Mouse (Mus musculus) heart, postnatal 0 days (tissue): ENCODE data around the gene Olfr564. TPM values are rescaled to one million over a fixed set of nuclear protein-coding genes. Genes with fewer than 3 reads are reported as not detected.

Source experiments
- ATAC-seq: fragments of 200-750 bp; cut with Nextera tagmentation; 2 replicates; pipeline ENCODE4 v1.8.0; 2017; ENCODE audit warnings: low read depth, moderate number of reproducible peaks, moderate library complexity; ENCODE audit not compliant: insufficient read depth
- DNase-seq: peaks from one replicate; pipeline ENCODE4 v3.0.0-alpha.2; 2016; ENCODE audit warnings: low spot score
- H3K27ac ChIP-seq: fragments of 300-500 bp; sonication (generic); 2 replicates; pipeline ENCODE4 v1.5.1; 2014; ENCODE audit warnings: low read depth, mild to moderate bottlenecking
- H3K27me3 ChIP-seq: fragments of 300-500 bp; sonication (generic); 2 replicates; pipeline ENCODE4 v1.6.1; 2014; ENCODE audit warnings: low read length, mixed read lengths; ENCODE audit not compliant: control insufficient read depth, insufficient read depth
- H3K36me3 ChIP-seq: fragments of 300-500 bp; sonication (generic); replicated peaks from 2 replicates; pipeline ENCODE4 v1.6.1; 2014; ENCODE audit warnings: low read length, mixed read lengths; ENCODE audit not compliant: control insufficient read depth, insufficient read depth
- H3K4me1 ChIP-seq: fragments of 300-500 bp; sonication (generic); 2 replicates; pipeline ENCODE4 v1.6.1; 2014; ENCODE audit warnings: antibody characterized with exemption; ENCODE audit not compliant: control insufficient read depth, insufficient read depth
- H3K4me2 ChIP-seq: fragments of 300-500 bp; sonication (generic); 2 replicates; pipeline ENCODE4 v1.6.1; 2014; ENCODE audit warnings: low read depth, mild to moderate bottlenecking, low read length, moderate library complexity
- H3K4me3 ChIP-seq: fragments of 300-500 bp; sonication (generic); 2 replicates; pipeline ENCODE4 v1.5.1; 2014; ENCODE audit warnings: low read depth, low read length
- H3K9ac ChIP-seq: fragments of 300-500 bp; sonication (generic); replicated peaks from 2 replicates; pipeline ENCODE4 v1.6.1; 2014; ENCODE audit warnings: low read depth, low read length, mixed read lengths
- H3K9me3 ChIP-seq: fragments of 300-500 bp; sonication (generic); replicated peaks from 2 replicates; pipeline ENCODE4 v1.6.1; 2016; ENCODE audit warnings: low read length; ENCODE audit not compliant: control insufficient read depth
- CTCF ChIP-seq: IDR thresholded peaks from 2 replicates; pipeline ENCODE4 v1.5.1; 2016; ENCODE audit warnings: antibody characterized with exemption, control low read depth, low read depth
- EP300 ChIP-seq: IDR thresholded peaks from 2 replicates; pipeline ENCODE4 v1.6.1; 2016; ENCODE audit warnings: antibody characterized with exemption, low read depth
- WGBS: fragments of 180-500 bp; shearing (Covaris S2); extraction: QIAGEN DNeasy Blood & Tissue Kit; methylation state at CpG from one replicate; pipeline ENCODE4 v1.1.7; 2014; 5-methylcytosine and 5-hydroxymethylcytosine counted together
- polyA plus RNA-seq: library from polyadenylated mRNA; unstranded; fragments of >200 nt; fragmentation: Nextera tagmentation; extraction: Ambion mirVana; gene quantifications from 2 replicates; pipeline ENCODE4 v1.2.1, GENCODE M21; 2015
- total RNA-seq: library from RNA; depleted of rRNA; stranded (reverse); fragments of >200 nt; gene quantifications from 2 replicates; pipeline ENCODE4 v1.2.3, GENCODE M21; 2014; ENCODE audit warnings: low replicate concordance; rRNA removed

The Olfr564 gene
- total RNA-seq, result not detected in 2 replicates
- polyA plus RNA-seq, result not detected in 2 replicates

DNA sequence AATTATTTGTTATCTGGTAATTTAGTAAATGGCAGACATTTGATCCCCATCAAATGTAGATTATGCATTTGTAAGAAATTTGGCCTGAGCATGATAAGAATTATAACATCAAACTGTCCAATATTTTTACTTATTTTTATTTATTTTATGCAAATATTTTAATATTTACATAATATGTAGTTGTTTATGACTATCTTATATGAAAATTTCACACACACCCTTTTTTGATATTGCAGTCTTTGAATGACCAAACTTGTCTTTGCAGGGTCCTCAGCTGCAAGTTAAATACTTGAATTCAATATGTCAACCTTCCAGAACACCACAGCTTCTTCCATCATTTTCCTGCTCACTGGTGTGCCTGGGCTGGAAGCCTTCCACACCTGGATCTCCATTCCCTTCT, at the start of gene Olfr564:
TSS of gene Olfr564 (plus strand) at position 301 of the 400 bp plus-strand sequence.
- Histone ChIP-seq H3K27ac (no peak within 1 kb of the TSS), H3K27me3 (no peaks in the 10 kb centered on the region), H3K9me3 (no peaks in the 10 kb centered on the region), H3K4me1 (no peaks in the 10 kb centered on the region), H3K36me3 (no peaks in the 10 kb centered on the region), H3K4me2 (no peak within 1 kb of the TSS), H3K9ac (no peak within 1 kb of the TSS), H3K4me3 (no peak within 1 kb of the TSS)
- no peak for DNase-seq
- ATAC-seq, result no peak
- no peak for TF ChIP-seq EP300
- no peak for TF ChIP-seq CTCF

- WGBS, result 68% methylated on average over 4 of the region's 4 CpGs
- Histone ChIP-seq H3K9ac (no peak within 1 kb of the TSS), H3K4me2 (no peak within 1 kb of the TSS), H3K4me1 (no peaks in the 10 kb centered on the region), H3K4me3 (no peak within 1 kb of the TSS), H3K9me3 (no peaks in the 10 kb centered on the region), H3K36me3 (no peaks in the 10 kb centered on the region), H3K27me3 (no peaks in the 10 kb centered on the region), H3K27ac (no peak within 1 kb of the TSS)
- TF ChIP-seq EP300 (no peak), CTCF (no peak)
- no peak for DNase-seq
- no peak for ATAC-seq
Measured at GRCm38 (mm10) chr7:102759266-102759665, 44.0 kb upstream of the Olfr564 start, which contains the start of the genes Olfr560 and Olfr78. TSS of gene Olfr560 (minus strand) at chr7:102759366. TSS of gene Olfr78 (minus strand) at chr7:102759471.

DNA sequence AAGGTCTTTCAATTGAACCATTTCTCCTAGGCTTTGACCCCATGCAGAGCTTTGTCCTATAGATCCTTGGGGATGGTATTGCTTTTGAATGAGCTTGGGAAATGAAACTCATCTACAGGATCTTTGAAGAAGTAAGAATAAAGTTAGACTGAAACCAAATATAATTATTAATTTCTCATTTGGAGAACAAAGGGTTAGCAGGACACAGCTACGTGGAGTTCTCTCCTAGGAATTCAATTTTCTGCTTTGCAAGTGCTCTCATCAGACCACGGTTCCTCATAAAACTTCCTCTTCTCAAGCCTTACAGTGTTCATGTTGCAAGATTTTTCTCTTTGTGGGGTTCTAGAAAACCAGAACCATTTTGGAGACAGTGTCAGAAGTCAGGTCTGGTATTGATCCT, 32.4 kb upstream of the Olfr564 start, which contains the start of gene Olfr561:
TSS of gene Olfr561 (plus strand) at position 301 of the 400 bp plus-strand sequence.
- Histone ChIP-seq H3K36me3 (no peaks in the 10 kb centered on the region), H3K9me3 (no peaks in the 10 kb centered on the region), H3K27me3 (no peaks in the 10 kb centered on the region), H3K4me1 (no peaks in the 10 kb centered on the region), H3K9ac (no peak within 1 kb of the TSS), H3K4me2 (no peak within 1 kb of the TSS), H3K4me3 (no peak within 1 kb of the TSS), H3K27ac (no peak within 1 kb of the TSS)
- no peak for ATAC-seq
- TF ChIP-seq EP300 (no peak), CTCF (no peak)
- DNase-seq, result no peak
- WGBS, result 62% methylated on average over 2 of the region's 2 CpGs

Other genes starting within 250 kb of the Olfr564 start
- gene Trim21, start 238.0 kb upstream of the Olfr564 start, total RNA-seq, result 4.0 and 5.6 TPM in 2 replicates
- gene Trim21, start 238.0 kb upstream of the Olfr564 start, polyA plus RNA-seq, result 0.22 and 0.32 TPM in 2 replicates
- gene Olfr550, start 232.0 kb upstream of the Olfr564 start, total RNA-seq, result not detected in 2 replicates
- gene Olfr550, start 232.0 kb upstream of the Olfr564 start, polyA plus RNA-seq, result not detected in 2 replicates
- gene Olfr551, start 211.6 kb upstream of the Olfr564 start, total RNA-seq, result not detected in 2 replicates
- not detected in 2 replicates for gene Olfr551, start 211.6 kb upstream of the Olfr564 start, polyA plus RNA-seq
- not detected in 2 replicates for gene Olfr552, start 205.7 kb upstream of the Olfr564 start, total RNA-seq
- gene Olfr552, start 205.7 kb upstream of the Olfr564 start, polyA plus RNA-seq, result not detected in 2 replicates
- gene Olfr553, start 185.3 kb upstream of the Olfr564 start, total RNA-seq, result not detected in 2 replicates
- gene Olfr553, start 185.3 kb upstream of the Olfr564 start, polyA plus RNA-seq, result not detected in 2 replicates
- not detected in 2 replicates for gene Olfr554, start 165.0 kb upstream of the Olfr564 start, total RNA-seq
- not detected in 2 replicates for gene Olfr554, start 165.0 kb upstream of the Olfr564 start, polyA plus RNA-seq
- not detected in 2 replicates for gene Olfr555, start 144.7 kb upstream of the Olfr564 start, total RNA-seq
- not detected in 2 replicates for gene Olfr555, start 144.7 kb upstream of the Olfr564 start, polyA plus RNA-seq
- not detected in 2 replicates for gene Olfr556, start 138.6 kb upstream of the Olfr564 start, total RNA-seq
- not detected in 2 replicates for gene Olfr556, start 138.6 kb upstream of the Olfr564 start, polyA plus RNA-seq
- 10.0 and 22.4 TPM in 2 replicates for gene Trim68, start 116.2 kb upstream of the Olfr564 start, total RNA-seq
- gene Trim68, start 116.2 kb upstream of the Olfr564 start, polyA plus RNA-seq, result 8.3 and 8.9 TPM in 2 replicates
- gene Olfr557, start 107.6 kb upstream of the Olfr564 start, total RNA-seq, result not detected in 2 replicates
- gene Olfr557, start 107.6 kb upstream of the Olfr564 start, polyA plus RNA-seq, result not detected in 2 replicates
- 1.2 and 1.5 TPM in 2 replicates for gene Olfr558, start 101.3 kb upstream of the Olfr564 start, total RNA-seq
- 2.2 and 2.3 TPM in 2 replicates for gene Olfr558, start 101.3 kb upstream of the Olfr564 start, polyA plus RNA-seq
- gene Olfr33, start 84.4 kb upstream of the Olfr564 start, total RNA-seq, result not detected in 2 replicates
- not detected in 2 replicates for gene Olfr33, start 84.4 kb upstream of the Olfr564 start, polyA plus RNA-seq
- gene Olfr559, start 76.0 kb upstream of the Olfr564 start, total RNA-seq, result not detected in 2 replicates
- gene Olfr559, start 76.0 kb upstream of the Olfr564 start, polyA plus RNA-seq, result not detected in 2 replicates
- not detected in 2 replicates for gene Olfr560, start 44.1 kb upstream of the Olfr564 start, total RNA-seq
- gene Olfr560, start 44.1 kb upstream of the Olfr564 start, polyA plus RNA-seq, result not detected in 2 replicates
- 1.0 and 4.1 TPM in 2 replicates for gene Olfr78, start 44.0 kb upstream of the Olfr564 start, total RNA-seq
- gene Olfr78, start 44.0 kb upstream of the Olfr564 start, polyA plus RNA-seq, result 0.34 and 0.60 TPM in 2 replicates
- gene Olfr561, start 32.3 kb upstream of the Olfr564 start, total RNA-seq, result not detected in 2 replicates
- not detected in 2 replicates for gene Olfr561, start 32.3 kb upstream of the Olfr564 start, polyA plus RNA-seq
- gene Olfr566, start 55.3 kb downstream of the Olfr564 start, total RNA-seq, result not detected in 2 replicates
- gene Olfr566, start 55.3 kb downstream of the Olfr564 start, polyA plus RNA-seq, result not detected in 2 replicates
- gene Olfr568, start 73.6 kb downstream of the Olfr564 start, total RNA-seq, result not detected in 2 replicates
- not detected in 2 replicates for gene Olfr568, start 73.6 kb downstream of the Olfr564 start, polyA plus RNA-seq
- not detected in 2 replicates for gene Olfr569, start 87.4 kb downstream of the Olfr564 start, total RNA-seq
- gene Olfr569, start 87.4 kb downstream of the Olfr564 start, polyA plus RNA-seq, result not detected in 2 replicates
- gene Olfr570, start 91.1 kb downstream of the Olfr564 start, total RNA-seq, result not detected in 2 replicates
- not detected in 2 replicates for gene Olfr570, start 91.1 kb downstream of the Olfr564 start, polyA plus RNA-seq
- not detected in 2 replicates for gene Olfr571, start 114.1 kb downstream of the Olfr564 start, total RNA-seq
- not detected in 2 replicates for gene Olfr571, start 114.1 kb downstream of the Olfr564 start, polyA plus RNA-seq
- gene Olfr572, start 120.9 kb downstream of the Olfr564 start, total RNA-seq, result not detected in 2 replicates
- not detected in 2 replicates for gene Olfr572, start 120.9 kb downstream of the Olfr564 start, polyA plus RNA-seq
- gene Olfr573-ps1, start 139.1 kb downstream of the Olfr564 start, total RNA-seq, result not detected in 2 replicates
- not detected in 2 replicates for gene Olfr573-ps1, start 139.1 kb downstream of the Olfr564 start, polyA plus RNA-seq
- gene Olfr574, start 145.0 kb downstream of the Olfr564 start, total RNA-seq, result not detected in 2 replicates
- not detected in 2 replicates for gene Olfr574, start 145.0 kb downstream of the Olfr564 start, polyA plus RNA-seq
- gene Olfr575, start 155.3 kb downstream of the Olfr564 start, total RNA-seq, result not detected in 2 replicates
- gene Olfr575, start 155.3 kb downstream of the Olfr564 start, polyA plus RNA-seq, result not detected in 2 replicates
- gene Olfr576, start 159.2 kb downstream of the Olfr564 start, total RNA-seq, result not detected in 2 replicates
- gene Olfr576, start 159.2 kb downstream of the Olfr564 start, polyA plus RNA-seq, result not detected in 2 replicates
- gene Olfr577, start 172.5 kb downstream of the Olfr564 start, total RNA-seq, result not detected in 2 replicates
- gene Olfr577, start 172.5 kb downstream of the Olfr564 start, polyA plus RNA-seq, result not detected in 2 replicates
- not detected in 2 replicates for gene Olfr578, start 185.8 kb downstream of the Olfr564 start, total RNA-seq
- gene Olfr578, start 185.8 kb downstream of the Olfr564 start, polyA plus RNA-seq, result not detected in 2 replicates
- not detected in 2 replicates for gene Olfr582, start 234.5 kb downstream of the Olfr564 start, total RNA-seq
- gene Olfr582, start 234.5 kb downstream of the Olfr564 start, polyA plus RNA-seq, result not detected in 2 replicates
- not detected in 2 replicates for gene Olfr583, start 247.8 kb downstream of the Olfr564 start, total RNA-seq
- gene Olfr583, start 247.8 kb downstream of the Olfr564 start, polyA plus RNA-seq, result not detected in 2 replicates